ENCODE assay signal across 8 mouse cellular contexts in genomic region chr13:106918322-106919050, GRCm38 (mm10). TPM values are rescaled to one million over a fixed set of nuclear protein-coding genes. Genes with fewer than 3 reads are reported as not detected.
DNase-seq lines count a peak whose midpoint lies in the region; ATAC-seq lines count a peak whose summit lies in the region.

No protein-coding gene starts in this region.

- no peaks in the 10 kb centered on the region for H3K27me3 ChIP-seq in hindbrain, embryonic 11.5 days (ENCODE audit: control insufficient read depth, insufficient read depth, low read length)
- no peaks in the 10 kb centered on the region for H3K27me3 ChIP-seq in hindbrain, embryonic 10.5 days (ENCODE audit: insufficient read depth, poor library complexity, severe bottlenecking)

- no peak for ATAC-seq in hindbrain, embryonic 11.5 days (ENCODE audit: low FRiP score)
- ATAC-seq in CD4-positive, CD25-positive, alpha-beta regulatory T cell, adult 4 months = peak; percentile 65
- no peak for ATAC-seq in monocyte, adult 5-6 weeks (replicated peaks; ENCODE audit: insufficient number of reproducible peaks, low FRiP score, low TSS enrichment, poor library complexity, severe bottlenecking)

- H3K4me1 ChIP-seq in hindbrain, embryonic 11.5 days (replicated peaks; ENCODE audit: control insufficient read depth, insufficient read depth, low read length) = no peaks in the 10 kb centered on the region
- H3K4me1 ChIP-seq in hindbrain, embryonic 10.5 days (replicated peaks) = no peaks in the 10 kb centered on the region

- DNase-seq in hindbrain, embryonic 11.5 days (ENCODE audit: low spot score) = peak; percentile 58
- DNase-seq in hindbrain, embryonic 10.5 days (ENCODE audit: low spot score) = no peak
- DNase-seq in c-Kit-negative CD71-positive TER-119-positive erythroid progenitor cells, embryonic 14.5 days (ENCODE audit: low read depth, low spot score) = peak; percentile 40
- DNase-seq in lung, postnatal 36 days = peak; percentile 48
- DNase-seq in yolk sac, embryonic 10.5 days (ENCODE audit: low spot score) = no peak
- DNase-seq in urinary bladder, postnatal 10 days (ENCODE audit: low spot score) = no peak

- 92% methylated on average over 7 of the region's 7 CpGs for WGBS in hindbrain, embryonic 11.5 days
- WGBS in hindbrain, embryonic 10.5 days = 93% methylated on average over 7 of the region's 7 CpGs

- H3K4me2 ChIP-seq in hindbrain, embryonic 11.5 days (replicated peaks; ENCODE audit: low read depth, low read length) = no peak overlapping the region

- no peaks in the 10 kb centered on the region for H3K9me3 ChIP-seq in hindbrain, embryonic 11.5 days (ENCODE audit: control insufficient read depth, low read length)
- H3K9me3 ChIP-seq in hindbrain, embryonic 10.5 days = no peaks in the 10 kb centered on the region

- no peak overlapping the region for H3K9ac ChIP-seq in hindbrain, embryonic 11.5 days (ENCODE audit: low read depth, low read length)

- no peak overlapping the region for H3K27ac ChIP-seq in hindbrain, embryonic 11.5 days (ENCODE audit: low read depth, low read length)
- no peak overlapping the region for H3K27ac ChIP-seq in hindbrain, embryonic 10.5 days

- H3K36me3 ChIP-seq in hindbrain, embryonic 11.5 days (ENCODE audit: control insufficient read depth, insufficient read depth, low read length) = no peaks in the 10 kb centered on the region
- peaks cover 65% of the 10 kb centered on the region for H3K36me3 ChIP-seq in hindbrain, embryonic 10.5 days

- no peak overlapping the region for H3K4me3 ChIP-seq in hindbrain, embryonic 11.5 days (ENCODE audit: low read depth, low read length)
- no peak overlapping the region for H3K4me3 ChIP-seq in hindbrain, embryonic 10.5 days

RNA-seq across cellular contexts. Expression of gene Ipo11, which starts 18.3 kb away (rescaled TPM):
- polyA plus RNA-seq in hindbrain, embryonic 11.5 days (2014; fragmentation: Nextera tagmentation; extraction: Ambion mirVana) = 69.5 and 81.1 TPM in 2 replicates
- 73.7 and 90.3 TPM in 2 replicates for polyA plus RNA-seq in hindbrain, embryonic 10.5 days (2016; fragmentation: Nextera tagmentation; extraction: Ambion mirVana)
- 10 to 100 TPM; 24.3 to 29.5 TPM for polyA plus RNA-seq in CD4-positive, CD25-positive, alpha-beta regulatory T cell, adult 4 months (2017; shearing (Covaris generic))
- 16.2 to 37.3 TPM (median 36.7 TPM) in 3 replicates for total RNA-seq in monocyte, adult 5-6 weeks (2017)

RNA-seq across cellular contexts. Expression of gene Dimt1, which starts 28.4 kb away (rescaled TPM):
- 48.3 and 49.0 TPM in 2 replicates for polyA plus RNA-seq in hindbrain, embryonic 11.5 days (2014; fragmentation: Nextera tagmentation; extraction: Ambion mirVana)
- polyA plus RNA-seq in hindbrain, embryonic 10.5 days (2016; fragmentation: Nextera tagmentation; extraction: Ambion mirVana) = 37.1 and 49.2 TPM in 2 replicates
- polyA plus RNA-seq in CD4-positive, CD25-positive, alpha-beta regulatory T cell, adult 4 months (2017; shearing (Covaris generic)) = 10 to 100 TPM; 27.8 to 30.3 TPM
- 11.1 to 17.2 TPM (median 14.4 TPM) in 3 replicates for total RNA-seq in monocyte, adult 5-6 weeks (2017)

Comparison
In these comparisons a context has a peak if more than half of its experiments do, and no peak if none do; other contexts are left out.
1. DNase-seq: peak in hindbrain, embryonic 11.5 days (single experiment), c-Kit-negative CD71-positive TER-119-positive erythroid progenitor cells, embryonic 14.5 days (single experiment) and lung, postnatal 36 days (single experiment); none in hindbrain, embryonic 10.5 days (single experiment), yolk sac, embryonic 10.5 days (single experiment) and urinary bladder, postnatal 10 days (single experiment).